Comparison of ENCODE assay signal across 24 mouse cellular contexts in the genomic region with DNA sequence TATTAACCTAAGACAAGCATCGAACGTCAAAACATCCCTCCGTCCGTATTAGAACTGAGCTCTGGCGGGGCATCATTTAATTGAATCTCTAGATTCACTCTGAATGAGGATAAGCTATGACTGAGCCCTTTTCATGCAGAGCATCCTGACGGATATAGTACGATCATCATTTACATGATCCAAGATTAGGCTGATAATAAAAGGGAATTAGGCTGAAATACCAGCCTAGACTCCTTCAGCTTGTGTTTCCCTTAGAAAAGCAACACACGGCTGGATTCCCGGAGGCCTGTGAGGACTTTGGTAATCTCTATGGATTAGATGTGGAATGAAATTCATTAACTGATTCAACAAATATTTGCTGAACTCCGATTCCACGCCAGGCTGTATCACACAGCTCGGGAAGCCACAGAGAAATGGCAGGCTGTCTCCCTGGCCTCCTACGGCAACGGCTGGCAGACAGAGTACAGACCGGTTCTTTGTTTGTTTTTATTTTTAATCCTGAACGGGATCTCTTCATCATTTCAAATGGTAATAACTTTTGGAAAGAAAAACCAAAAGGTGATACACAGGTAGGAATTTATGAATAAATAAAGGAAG.
A peak's percentile ranks its signal among the peaks of the same experiment; 100 is the strongest.
DNase-seq lines count a peak whose midpoint lies in the region; ATAC-seq and TF ChIP-seq lines count a peak whose summit lies in the region.
"Had no signal": no experiment of that assay in that cellular context is flagged by ENCODE, and none has a peak within 500 bp of the region (broad histone marks: within the 10 kb centered on the region; RNA-seq: fewer than 3 reads in every experiment).

No protein-coding gene starts in this region.

- no peaks in the 10 kb centered on the region for H3K9me3 ChIP-seq in liver, postnatal 0 days (ENCODE audit: low read length)
- H3K9me3 ChIP-seq in midbrain, embryonic 14.5 days (ENCODE audit: control insufficient read depth, low read length), result no peaks in the 10 kb centered on the region
- H3K9me3 ChIP-seq: embryonic facial prominence, embryonic 13.5 days; forebrain, embryonic 13.5 days; hindbrain, embryonic 10.5 days; limb, embryonic 15.5 days; liver, embryonic 15.5 days; neural tube, embryonic 13.5 days had no signal

- intact Hi-C loops in gastrocnemius, adult 2 months (cut with DNase I), result no loop called here
- intact Hi-C loops in gastrocnemius, postnatal 36 days (cut with DNase I), result no loop called here

- 50% methylated on average over 16 of the region's 16 CpGs for WGBS in liver, adult 2 months
- 74% methylated on average over 16 of the region's 16 CpGs for WGBS in liver, postnatal 0 days (ENCODE audit: insufficient replicate concordance)
- WGBS in midbrain, embryonic 14.5 days, result 26% methylated on average over 16 of the region's 16 CpGs

- no peaks in the 10 kb centered on the region for H3K36me3 ChIP-seq in liver, adult 2 months (ENCODE audit: control insufficient read depth, insufficient read depth, low read length)
- no peaks in the 10 kb centered on the region for H3K36me3 ChIP-seq in liver, postnatal 0 days (replicated peaks; ENCODE audit: insufficient read depth, low read length)
- H3K36me3 ChIP-seq in midbrain, embryonic 14.5 days (ENCODE audit: control insufficient read depth, insufficient read depth, low read length), result no peaks in the 10 kb centered on the region
- H3K36me3 ChIP-seq: embryonic facial prominence, embryonic 13.5 days; heart, embryonic 12.5 days; hindbrain, embryonic 10.5 days; limb, embryonic 15.5 days; liver, embryonic 15.5 days; neural tube, embryonic 13.5 days had no signal

- no peaks in the 10 kb centered on the region for H3K4me1 ChIP-seq in liver, adult 2 months (ENCODE audit: control insufficient read depth, insufficient read depth, low read length)
- peaks cover 12% of the 10 kb centered on the region for H3K4me1 ChIP-seq in liver, postnatal 0 days (ENCODE audit: insufficient read depth)
- 0 out of 2 replicates have a peak, but pooled peaks cover 11% of the 10 kb centered on the region for H3K4me1 ChIP-seq in midbrain, embryonic 14.5 days (ENCODE audit: control insufficient read depth, insufficient read depth, low read length)

- no peak for TF ChIP-seq EP300 in liver, postnatal 0 days (IDR thresholded peaks at IDR 0.05; ENCODE audit: low read depth)

- no peak overlapping the region for H3K4me2 ChIP-seq in liver, postnatal 0 days (ENCODE audit: low read depth, low read length)
- peak overlapping the region; percentile 6; the same call in 1 of the 2 replicates for H3K4me2 ChIP-seq in midbrain, embryonic 14.5 days (ENCODE audit: low read length)
- H3K4me2 ChIP-seq: embryonic facial prominence, embryonic 13.5 days; forebrain, embryonic 13.5 days; heart, embryonic 12.5 days; limb, embryonic 15.5 days; liver, embryonic 15.5 days; neural tube, embryonic 13.5 days had no signal

- no peaks in the 10 kb centered on the region for H3K27me3 ChIP-seq in liver, adult 2 months (ENCODE audit: control insufficient read depth, insufficient read depth, low read length)
- H3K27me3 ChIP-seq in liver, postnatal 0 days (ENCODE audit: insufficient read depth, low read length), result no peaks in the 10 kb centered on the region
- no peaks in the 10 kb centered on the region for H3K27me3 ChIP-seq in midbrain, embryonic 14.5 days (ENCODE audit: control insufficient read depth, insufficient read depth, low read length)
- H3K27me3 ChIP-seq: embryonic facial prominence, embryonic 13.5 days; forebrain, embryonic 13.5 days; heart, embryonic 12.5 days; limb, embryonic 15.5 days; liver, embryonic 15.5 days; neural tube, embryonic 13.5 days had no signal

- ATAC-seq in liver, postnatal 0 days, result no peak
- no peak for ATAC-seq in midbrain, embryonic 14.5 days (ENCODE audit: low FRiP score, low TSS enrichment)
- ATAC-seq: CD4-positive, CD25-positive, alpha-beta regulatory T cell, adult 4 months; forebrain, embryonic 13.5 days; intestine, postnatal 0 days had no signal

- TF ChIP-seq POLR2A in liver, adult 2 months (IDR thresholded peaks at IDR 0.05; ENCODE audit: extremely low read depth, insufficient read depth, low read length), result no peak

- no peak for TF ChIP-seq CTCF in gastrocnemius, adult 2 months (IDR thresholded peaks at IDR 0.05)
- TF ChIP-seq CTCF in liver, adult 2 months (IDR thresholded peaks at IDR 0.05; ENCODE audit: low read depth, low read length), result no peak
- no peak for TF ChIP-seq CTCF in liver, postnatal 0 days (IDR thresholded peaks at IDR 0.05; ENCODE audit: low read depth)

- no peak overlapping the region for H3K4me3 ChIP-seq in gastrocnemius, adult 2 months
- no peak overlapping the region for H3K4me3 ChIP-seq in liver, adult 2 months (ENCODE audit: insufficient read depth, low read depth, low read length)
- no peak overlapping the region for H3K4me3 ChIP-seq in liver, postnatal 0 days (ENCODE audit: low read depth, low read length)
- no peak overlapping the region for H3K4me3 ChIP-seq in midbrain, embryonic 14.5 days (replicated peaks; ENCODE audit: low read depth, low read length)
- H3K4me3 ChIP-seq: embryonic facial prominence, embryonic 13.5 days; erythroblast, embryonic 14.5 days; forebrain, embryonic 13.5 days; heart, embryonic 12.5 days; hindbrain, embryonic 10.5 days; limb, embryonic 15.5 days; liver, embryonic 15.5 days; myocyte; neural tube, embryonic 13.5 days had no signal

- 0 out of 2 replicates have a peak overlapping the region, but pooled peaks have one; percentile 24 for H3K27ac ChIP-seq in gastrocnemius, adult 2 months
- H3K27ac ChIP-seq in liver, adult 2 months (replicated peaks; ENCODE audit: insufficient read depth, low read depth, low read length), result no peak overlapping the region
- no peak overlapping the region for H3K27ac ChIP-seq in liver, postnatal 0 days (ENCODE audit: low read depth)
- no peak overlapping the region for H3K27ac ChIP-seq in midbrain, embryonic 14.5 days (replicated peaks; ENCODE audit: low read depth, low read length)
- H3K27ac ChIP-seq: embryonic facial prominence, embryonic 13.5 days; forebrain, embryonic 13.5 days; hindbrain, embryonic 10.5 days; limb, embryonic 15.5 days; liver, embryonic 15.5 days; neural tube, embryonic 13.5 days had no signal

- DNase-seq in gastrocnemius, adult 2 months, result no peak
- DNase-seq in gastrocnemius, postnatal 36 days, result no peak
- peak; percentile 42 for DNase-seq in liver, adult 2 months (ENCODE audit: extremely low read depth, low read depth, low spot score)
- no peak for DNase-seq in liver, postnatal 0 days
- DNase-seq in midbrain, embryonic 14.5 days, result peak; percentile 62
- DNase-seq in left cerebral cortex, adult 8-10 months (ENCODE audit: low spot score in 2 of 2), result no peak
- DNase-seq in c-Kit-positive CD71-positive TER-119-positive erythroid progenitor cells, embryonic 14.5 days (ENCODE audit: low spot score), result no peak
- DNase-seq: adrenal gland, postnatal 14 days; cerebellum, adult 9-10 months; heart, adult 11 months; heart, postnatal 10 days; kidney, postnatal 25 days; lung, postnatal 4 days had no signal

- no peaks in the 10 kb centered on the region for H3K79me2 ChIP-seq in liver, adult 2 months (ENCODE audit: control insufficient read depth, insufficient read depth, low read length)

- H3K9ac ChIP-seq in liver, adult 2 months (ENCODE audit: low read depth, low read length), result no peak overlapping the region
- H3K9ac ChIP-seq in liver, postnatal 0 days (replicated peaks), result no peak overlapping the region
- no peak overlapping the region for H3K9ac ChIP-seq in midbrain, embryonic 14.5 days (replicated peaks; ENCODE audit: low read length)
- H3K9ac ChIP-seq: embryonic facial prominence, embryonic 13.5 days; forebrain, embryonic 13.5 days; heart, embryonic 12.5 days; limb, embryonic 15.5 days; liver, embryonic 15.5 days; neural tube, embryonic 13.5 days had no signal

Comparison
In these comparisons a context has a peak if more than half of its experiments do, and no peak if none do; other contexts are left out.
1. DNase-seq: peak in liver, adult 2 months (single experiment) and midbrain, embryonic 14.5 days (single experiment); none in gastrocnemius, adult 2 months (single experiment), gastrocnemius, postnatal 36 days (0 of 2), liver, postnatal 0 days (single experiment), left cerebral cortex, adult 8-10 months (0 of 2) and c-Kit-positive CD71-positive TER-119-positive erythroid progenitor cells, embryonic 14.5 days (single experiment).